Mouse (Mus musculus) hindbrain, embryonic 10.5 days (tissue): Measurements from ENCODE around the gene Kcnk13. TPM values are rescaled to one million over a fixed set of nuclear protein-coding genes. Genes with fewer than 3 reads are reported as not detected.

Source experiments
- DNase-seq: peaks from one replicate; pipeline ENCODE4 v3.0.0-alpha.2; 2017; ENCODE audit warnings: low spot score
- H3K27ac ChIP-seq: fragments of 300-500 bp; sonication (generic); 2 replicates; pipeline ENCODE4 v1.5.1; 2016; ENCODE audit warnings: mild to moderate bottlenecking, moderate library complexity
- H3K27me3 ChIP-seq: fragments of 300-500 bp; sonication (generic); 2 replicates; pipeline ENCODE4 v1.6.1; 2016; ENCODE audit warnings: mild to moderate bottlenecking; ENCODE audit not compliant: poor library complexity, insufficient read depth, severe bottlenecking
- H3K36me3 ChIP-seq: fragments of 300-500 bp; sonication (generic); 2 replicates; pipeline ENCODE4 v1.6.1; 2016; ENCODE audit warnings: mild to moderate bottlenecking, moderate library complexity
- H3K4me1 ChIP-seq: fragments of 300-500 bp; sonication (generic); replicated peaks from 2 replicates; pipeline ENCODE4 v1.6.1; 2016; ENCODE audit warnings: mild to moderate bottlenecking
- H3K4me3 ChIP-seq: fragments of 300-500 bp; sonication (generic); 2 replicates; pipeline ENCODE4 v1.5.1; 2016; ENCODE audit warnings: mild to moderate bottlenecking, moderate library complexity
- H3K9me3 ChIP-seq: fragments of 300-500 bp; sonication (generic); 2 replicates; pipeline ENCODE4 v1.6.1; 2016; ENCODE audit warnings: mild to moderate bottlenecking, moderate library complexity
- WGBS: fragments of 180-500 bp; shearing (Covaris S2); methylation state at CpG from one replicate; pipeline ENCODE4 v1.1.7; 2016; 5-methylcytosine and 5-hydroxymethylcytosine counted together
- polyA plus RNA-seq: library from polyadenylated mRNA; unstranded; fragments of >200 nt; fragmentation: Nextera tagmentation; extraction: Ambion mirVana; gene quantifications from 2 replicates; pipeline ENCODE4 v1.2.1, GENCODE M21; 2016

Gene Kcnk13
- polyA plus RNA-seq, 1 experiment from 2014 or later, result 0.13 TPM

GRCm38 (mm10) chr12:100001910-100002309 is 37.6 kb downstream of the Kcnk13 start:
- WGBS, result 84% methylated on average over 3 of the region's 3 CpGs
- Histone ChIP-seq H3K27ac (no peak overlapping the region), H3K4me3 (no peak overlapping the region), H3K9me3 (no peaks in the 10 kb centered on the region), H3K36me3 (no peaks in the 10 kb centered on the region), H3K27me3 (no peaks in the 10 kb centered on the region), H3K4me1 (0 out of 2 replicates have a peak, but pooled peaks cover 3% of the 10 kb centered on the region)
- DNase-seq, result no peak

GRCm38 (mm10) chr12:100002914-100003587 is 38.8 kb downstream of the Kcnk13 start:
- H3K27ac ChIP-seq, result no peak overlapping the region
- H3K36me3 ChIP-seq, result no peaks in the 10 kb centered on the region
- H3K4me3 ChIP-seq, result no peak overlapping the region
- DNase-seq, result no peak
- H3K27me3 ChIP-seq, result no peaks in the 10 kb centered on the region
- no peaks in the 10 kb centered on the region for H3K4me1 ChIP-seq
- 49% methylated on average over 8 of the region's 8 CpGs for WGBS
- H3K9me3 ChIP-seq, result no peaks in the 10 kb centered on the region

DNA sequence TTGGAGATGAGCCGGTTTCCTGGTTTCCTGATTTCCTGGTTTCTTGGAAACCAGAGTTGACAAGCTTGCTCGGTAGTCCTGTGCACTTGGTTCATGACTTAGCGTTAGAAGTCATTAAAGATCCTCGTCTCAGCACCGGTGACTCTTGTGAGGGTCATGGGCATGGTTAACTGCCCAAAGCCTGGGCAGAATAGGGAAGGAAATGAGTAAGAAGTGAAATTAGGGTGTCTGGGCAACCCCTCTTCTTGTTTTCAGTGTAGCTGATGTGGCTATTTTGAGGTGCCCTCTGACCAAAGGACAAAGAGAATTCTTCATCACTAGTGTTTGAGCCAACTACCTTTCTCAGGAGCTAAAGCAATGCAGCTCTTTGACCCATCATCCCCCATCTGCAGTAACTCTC is 41.0 kb downstream of the Kcnk13 start:
- H3K27ac ChIP-seq, result no peak overlapping the region
- no peaks in the 10 kb centered on the region for H3K9me3 ChIP-seq
- H3K4me1 ChIP-seq, result no peaks in the 10 kb centered on the region
- whole genome bisulfite sequencing, result 95% methylated on average over 5 of the region's 5 CpGs
- no peaks in the 10 kb centered on the region for H3K27me3 ChIP-seq
- no peak for DNase-seq
- H3K4me3 ChIP-seq, result no peak overlapping the region
- H3K36me3 ChIP-seq, result no peaks in the 10 kb centered on the region

DNA sequence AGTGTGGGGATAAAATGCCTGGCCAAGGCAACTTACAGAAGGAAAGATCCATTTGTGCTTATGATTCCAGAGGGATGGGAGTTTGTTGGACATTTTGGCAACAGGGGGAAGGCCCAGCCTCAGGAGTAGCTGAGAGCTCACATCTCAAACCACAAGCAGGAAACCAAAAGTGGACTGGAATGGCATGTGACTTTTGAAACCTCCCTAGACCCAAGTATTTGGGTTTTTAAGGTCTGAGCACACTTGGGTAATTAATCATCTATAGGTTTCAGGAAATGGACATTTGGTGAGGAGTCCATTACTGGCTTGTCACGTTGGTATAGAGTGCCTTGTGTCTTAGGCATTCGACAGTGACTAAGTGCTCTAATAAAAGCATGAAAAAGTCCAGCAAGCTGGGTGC is 42.4 kb downstream of the Kcnk13 start:
- Histone ChIP-seq H3K9me3 (no peaks in the 10 kb centered on the region), H3K27ac (no peak overlapping the region), H3K36me3 (no peaks in the 10 kb centered on the region), H3K27me3 (no peaks in the 10 kb centered on the region), H3K4me3 (no peak overlapping the region), H3K4me1 (no peaks in the 10 kb centered on the region)
- 79% methylated on average over 2 of the region's 2 CpGs for WGBS
- DNase-seq, result no peak

DNA sequence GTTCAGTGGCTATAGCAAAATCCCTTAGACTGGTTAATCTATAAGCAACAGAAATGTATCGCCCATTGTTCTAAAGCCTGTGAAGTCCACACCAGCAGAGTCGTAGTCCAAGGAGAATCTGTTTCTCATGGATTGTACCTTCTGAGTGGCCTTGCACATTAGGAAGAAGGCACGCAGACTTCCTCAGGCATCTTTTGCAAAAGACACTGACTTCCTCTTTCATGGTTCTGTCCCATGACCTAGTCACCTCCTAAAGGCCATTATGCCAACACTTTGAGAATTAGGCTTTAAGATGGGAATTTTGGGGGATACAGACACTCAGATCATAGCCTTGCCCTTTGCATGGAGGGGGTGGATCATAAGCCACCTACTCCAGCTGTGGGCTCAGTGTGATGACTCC is 48.5 kb downstream of the Kcnk13 start:
- Histone ChIP-seq H3K4me3 (no peak overlapping the region), H3K36me3 (no peaks in the 10 kb centered on the region), H3K9me3 (no peaks in the 10 kb centered on the region), H3K4me1 (no peaks in the 10 kb centered on the region), H3K27me3 (no peaks in the 10 kb centered on the region), H3K27ac (no peak overlapping the region)
- DNase-seq, result no peak
- WGBS, result 94% methylated on average over 3 of the region's 3 CpGs

DNA sequence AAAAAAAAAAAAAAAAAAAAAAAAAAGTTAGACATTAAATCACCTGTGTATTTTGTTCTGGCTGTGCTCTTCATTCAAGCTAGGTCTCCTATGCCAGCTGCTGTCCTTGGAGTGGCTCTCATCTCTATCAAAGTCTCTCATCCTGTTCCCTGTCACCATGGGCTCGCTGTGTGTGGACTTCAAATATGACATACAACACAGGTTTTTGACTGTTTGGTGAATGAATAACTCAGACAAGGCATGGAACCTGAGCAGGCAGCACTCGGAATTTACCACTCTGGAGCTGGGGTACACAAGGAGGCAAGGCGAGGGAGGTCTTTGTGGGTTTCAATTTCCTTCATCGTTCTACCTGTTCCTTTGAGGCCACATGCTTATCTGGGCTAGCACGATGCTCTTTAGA is 50.8 kb downstream of the Kcnk13 start:
- H3K4me1 ChIP-seq, result no peaks in the 10 kb centered on the region
- H3K36me3 ChIP-seq, result no peaks in the 10 kb centered on the region
- no peak overlapping the region for H3K27ac ChIP-seq
- no peak overlapping the region for H3K4me3 ChIP-seq
- H3K9me3 ChIP-seq, result no peaks in the 10 kb centered on the region
- WGBS, result 92% methylated on average over 5 of the region's 5 CpGs
- no peaks in the 10 kb centered on the region for H3K27me3 ChIP-seq
- DNase-seq, result no peak

DNA sequence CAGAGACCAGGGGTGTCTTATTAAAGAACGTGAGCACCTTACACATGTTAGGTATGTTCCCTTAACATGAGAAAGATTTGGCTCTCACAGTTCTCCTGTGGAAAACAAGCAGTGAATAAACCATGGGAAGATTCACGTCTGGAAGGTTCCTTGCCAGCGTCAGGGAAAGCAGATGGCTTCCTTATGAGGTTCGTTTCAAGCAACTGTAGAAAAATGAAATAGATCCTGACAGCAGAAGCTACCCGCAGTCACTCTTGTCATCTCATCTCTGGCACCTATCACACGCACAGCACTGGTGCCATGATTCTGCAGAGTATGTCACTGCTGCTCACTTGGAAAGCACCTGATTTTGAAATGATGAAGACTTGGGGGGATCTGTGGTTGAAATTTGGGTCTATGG is 53.4 kb downstream of the Kcnk13 start:
- H3K9me3 ChIP-seq, result no peaks in the 10 kb centered on the region
- WGBS, result 88% methylated on average over 6 of the region's 6 CpGs
- H3K27ac ChIP-seq, result no peak overlapping the region
- no peaks in the 10 kb centered on the region for H3K27me3 ChIP-seq
- H3K4me3 ChIP-seq, result no peak overlapping the region
- H3K36me3 ChIP-seq, result no peaks in the 10 kb centered on the region
- H3K4me1 ChIP-seq, result no peaks in the 10 kb centered on the region
- DNase-seq, result no peak

DNA sequence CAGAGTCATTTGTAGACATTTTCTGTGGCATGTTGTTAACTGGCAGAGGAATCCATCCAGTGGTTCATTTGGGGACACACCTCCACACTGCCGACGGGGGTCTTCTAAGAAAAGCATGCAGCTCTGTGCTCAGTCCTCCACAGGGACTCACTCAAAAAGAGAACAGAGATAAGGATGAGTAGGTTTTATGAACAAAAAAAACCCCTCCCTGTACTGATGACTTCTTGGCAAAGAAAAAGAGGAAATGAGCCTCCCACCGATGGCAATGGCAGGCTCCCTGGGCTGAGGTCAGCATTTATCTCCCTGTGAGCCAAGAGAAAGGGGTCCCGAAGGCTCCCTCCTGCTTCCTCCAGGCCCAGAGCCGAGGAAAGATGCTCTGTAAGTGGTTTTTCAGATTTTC is 58.2 kb downstream of the Kcnk13 start:
- H3K27me3 ChIP-seq, result no peaks in the 10 kb centered on the region
- no peak overlapping the region for H3K4me3 ChIP-seq
- H3K9me3 ChIP-seq, result no peaks in the 10 kb centered on the region
- no peaks in the 10 kb centered on the region for H3K36me3 ChIP-seq
- H3K4me1 ChIP-seq, result no peaks in the 10 kb centered on the region
- WGBS, result 77% methylated on average over 5 of the region's 5 CpGs
- no peak for DNase-seq
- H3K27ac ChIP-seq, result no peak overlapping the region

DNA sequence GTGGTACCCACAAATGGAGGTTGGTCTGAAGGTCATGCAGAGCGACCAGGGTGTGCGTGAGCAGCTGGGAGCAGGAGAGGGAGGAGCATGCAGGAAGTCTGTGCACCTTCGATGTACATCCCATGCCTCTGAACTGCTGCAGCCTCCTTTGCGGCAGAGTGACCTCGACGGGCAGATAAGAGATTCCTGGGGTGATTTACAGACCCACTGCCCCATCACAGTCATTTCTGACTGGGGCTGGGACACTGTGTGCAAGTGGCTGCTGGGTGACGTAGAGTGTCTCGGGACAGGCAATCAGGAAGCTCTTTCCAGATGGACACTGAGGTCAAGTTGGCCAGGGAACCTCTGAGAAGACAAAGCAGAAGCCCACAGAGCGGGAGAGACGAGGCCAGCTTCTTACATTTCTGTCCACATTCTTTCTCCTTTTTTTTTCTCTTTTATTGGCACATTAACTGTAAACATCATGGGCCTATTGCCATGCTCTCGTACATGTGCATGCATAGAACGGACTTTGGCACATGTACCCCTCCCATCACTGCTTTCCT is 59.6 kb downstream of the Kcnk13 start:
- Histone ChIP-seq H3K4me3 (no peak overlapping the region), H3K27ac (no peak overlapping the region), H3K27me3 (no peaks in the 10 kb centered on the region), H3K9me3 (no peaks in the 10 kb centered on the region), H3K36me3 (no peaks in the 10 kb centered on the region), H3K4me1 (no peaks in the 10 kb centered on the region)
- DNase-seq, result no peak
- 88% methylated on average over 12 of the region's 12 CpGs for WGBS

GRCm38 (mm10) chr12:100025675-100026074 is 61.4 kb downstream of the Kcnk13 start:
- no peak overlapping the region for H3K4me3 ChIP-seq
- no peak overlapping the region for H3K27ac ChIP-seq
- no peaks in the 10 kb centered on the region for H3K9me3 ChIP-seq
- no peaks in the 10 kb centered on the region for H3K4me1 ChIP-seq
- no peaks in the 10 kb centered on the region for H3K36me3 ChIP-seq
- no peak for DNase-seq
- H3K27me3 ChIP-seq, result no peaks in the 10 kb centered on the region
- WGBS, result 83% methylated on average over 11 of the region's 11 CpGs

GRCm38 (mm10) chr12:100026715-100027245 is 62.5 kb downstream of the Kcnk13 start:
- no peaks in the 10 kb centered on the region for H3K9me3 ChIP-seq
- H3K4me1 ChIP-seq, result no peaks in the 10 kb centered on the region
- no peak overlapping the region for H3K27ac ChIP-seq
- DNase-seq, result no peak
- no peak overlapping the region for H3K4me3 ChIP-seq
- no peaks in the 10 kb centered on the region for H3K27me3 ChIP-seq
- no peaks in the 10 kb centered on the region for H3K36me3 ChIP-seq
- 81% methylated on average over 7 of the region's 7 CpGs for WGBS

DNA sequence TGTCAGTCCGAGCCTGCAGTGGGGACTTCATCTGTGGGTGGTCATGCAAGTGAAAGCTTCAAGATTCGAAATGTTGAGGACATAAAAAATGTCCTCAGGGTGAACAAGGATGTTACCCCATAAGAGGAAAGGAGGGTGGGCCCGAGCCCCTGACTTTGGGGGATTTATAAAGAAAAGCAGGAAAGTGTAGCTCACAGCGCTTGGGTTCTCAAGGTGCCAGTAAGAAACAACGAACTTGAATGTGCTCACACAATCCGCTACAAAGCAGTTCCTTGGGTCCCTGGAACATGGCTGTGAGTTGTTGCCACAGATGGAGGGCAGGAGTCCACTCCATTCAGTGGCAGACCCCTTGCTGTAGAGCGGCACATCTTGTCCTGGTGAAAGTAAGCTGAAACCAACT is 63.0 kb downstream of the Kcnk13 start:
- no peak overlapping the region for H3K27ac ChIP-seq
- H3K4me1 ChIP-seq, result no peaks in the 10 kb centered on the region
- no peaks in the 10 kb centered on the region for H3K27me3 ChIP-seq
- 79% methylated on average over 7 of the region's 7 CpGs for WGBS
- DNase-seq, result no peak
- no peaks in the 10 kb centered on the region for H3K36me3 ChIP-seq
- H3K9me3 ChIP-seq, result no peaks in the 10 kb centered on the region
- H3K4me3 ChIP-seq, result no peak overlapping the region

- Histone ChIP-seq H3K4me1 (no peaks in the 10 kb centered on the region), H3K4me3 (no peak overlapping the region), H3K27ac (no peak overlapping the region), H3K36me3 (no peaks in the 10 kb centered on the region), H3K9me3 (no peaks in the 10 kb centered on the region), H3K27me3 (no peaks in the 10 kb centered on the region)
- DNase-seq, result no peak
- 87% methylated on average over 5 of the region's 5 CpGs for WGBS
Measured at GRCm38 (mm10) chr12:100031681-100032080, 67.4 kb downstream of the Kcnk13 start.
